ENCODE assay signal across 13 mouse cellular contexts in the genomic region with DNA sequence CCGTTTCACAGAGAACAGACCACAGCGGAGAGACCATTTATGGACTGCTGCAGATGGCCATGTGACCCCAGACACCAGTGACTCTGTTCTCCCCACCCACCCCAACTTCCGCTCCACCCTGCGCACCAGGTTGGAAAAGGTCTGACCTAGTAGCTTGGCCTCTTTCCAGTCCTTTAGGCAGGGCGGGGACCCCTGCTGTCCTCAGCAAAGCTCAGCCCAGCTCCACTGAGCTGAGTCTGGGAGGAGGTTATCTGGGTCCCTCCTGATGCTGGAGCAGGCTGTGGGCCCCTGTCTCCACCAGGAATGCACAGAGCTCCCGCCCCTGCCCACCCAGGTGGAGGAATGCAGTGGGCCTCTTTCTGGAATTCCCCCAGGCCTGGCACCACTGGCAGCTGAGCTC. TPM values are rescaled to one million over a fixed set of nuclear protein-coding genes. Genes with fewer than 3 reads are reported as not detected.
DNase-seq lines count a peak whose midpoint lies in the region; ATAC-seq and TF ChIP-seq lines count a peak whose summit lies in the region.
"Had no signal": no experiment of that assay in that cellular context is flagged by ENCODE, and none has a peak within 500 bp of the region (broad histone marks: within the 10 kb centered on the region; RNA-seq: fewer than 3 reads in every experiment).

No protein-coding gene starts in this region.

- ATAC-seq in heart, embryonic 11.5 days (replicated peaks; ENCODE audit: insufficient number of reproducible peaks, low FRiP score, low TSS enrichment) = 0 out of 2 replicates have a peak, but pooled peaks have one; percentile 43
- ATAC-seq in G1E (ENCODE audit: extremely low read depth, insufficient number of reproducible peaks, low FRiP score, poor library complexity, severe bottlenecking) = peak; percentile 62
- ATAC-seq in intestine, embryonic 16.5 days = peak; percentile 66
- peak; percentile 72 for ATAC-seq in lung, embryonic 15.5 days (ENCODE audit: borderline replicate concordance, extremely low read depth, low FRiP score, low TSS enrichment)
- ATAC-seq: inflammation-experienced regulatory T-cells, adult 6 months had no signal

- no peak for TF ChIP-seq CTCF in G1E (IDR thresholded peaks at IDR 0.05; ENCODE audit: low read depth, low read length)

- no peak overlapping the region; the same call in 1 of the 2 replicates for H3K4me2 ChIP-seq in heart, embryonic 11.5 days
- no peak overlapping the region for H3K4me2 ChIP-seq in intestine, embryonic 16.5 days (ENCODE audit: low read depth, low read length)
- peak overlapping the region; percentile 11 for H3K4me2 ChIP-seq in lung, embryonic 15.5 days

- no peaks in the 10 kb centered on the region for H3K27me3 ChIP-seq in heart, embryonic 11.5 days (ENCODE audit: control insufficient read depth, insufficient read depth, low read length)
- H3K27me3 ChIP-seq in G1E (ENCODE audit: insufficient read depth, low read length) = no peaks in the 10 kb centered on the region
- H3K27me3 ChIP-seq in intestine, embryonic 16.5 days (replicated peaks; ENCODE audit: control insufficient read depth, insufficient read depth, low read length) = no peaks in the 10 kb centered on the region
- no peaks in the 10 kb centered on the region for H3K27me3 ChIP-seq in lung, embryonic 15.5 days

- H3K4me3 ChIP-seq in heart, embryonic 11.5 days (ENCODE audit: low read depth, low read length) = no peak overlapping the region
- peak overlapping the region; percentile 66 for H3K4me3 ChIP-seq in G1E (ENCODE audit: low read depth, low read length)
- H3K4me3 ChIP-seq in intestine, embryonic 16.5 days (ENCODE audit: low read length) = no peak overlapping the region
- no peak overlapping the region for H3K4me3 ChIP-seq in lung, embryonic 15.5 days
- H3K4me3 ChIP-seq: megakaryocyte, embryonic 14.5 days had no signal

- 35% methylated on average over 6 of the region's 6 CpGs for WGBS in heart, embryonic 11.5 days (ENCODE audit: insufficient replicate concordance)
- 46% methylated on average over 6 of the region's 6 CpGs for WGBS in intestine, embryonic 16.5 days
- 31% methylated on average over 6 of the region's 6 CpGs for WGBS in lung, embryonic 15.5 days

- H3K36me3 ChIP-seq in heart, embryonic 11.5 days (ENCODE audit: control insufficient read depth, insufficient read depth, low read length) = no peaks in the 10 kb centered on the region
- peaks cover 12% of the 10 kb centered on the region for H3K36me3 ChIP-seq in G1E (replicated peaks)
- no peaks in the 10 kb centered on the region for H3K36me3 ChIP-seq in intestine, embryonic 16.5 days (ENCODE audit: control insufficient read depth, insufficient read depth, low read length)
- H3K36me3 ChIP-seq in lung, embryonic 15.5 days = no peaks in the 10 kb centered on the region

- H3K9me3 ChIP-seq in heart, embryonic 11.5 days (replicated peaks; ENCODE audit: control insufficient read depth, low read length) = no peaks in the 10 kb centered on the region
- H3K9me3 ChIP-seq in G1E (replicated peaks) = peaks cover 2% of the 10 kb centered on the region; the same call in 1 of the 2 replicates
- no peaks in the 10 kb centered on the region for H3K9me3 ChIP-seq in intestine, embryonic 16.5 days (ENCODE audit: control insufficient read depth, low read length)
- no peaks in the 10 kb centered on the region for H3K9me3 ChIP-seq in lung, embryonic 15.5 days

- peaks cover 29% of the 10 kb centered on the region for H3K4me1 ChIP-seq in heart, embryonic 11.5 days (ENCODE audit: control insufficient read depth, insufficient read depth, low read length)
- H3K4me1 ChIP-seq in G1E (ENCODE audit: insufficient read depth, low read depth, low read length) = peaks cover 90% of the 10 kb centered on the region
- H3K4me1 ChIP-seq in intestine, embryonic 16.5 days (ENCODE audit: control insufficient read depth, insufficient read depth, low read length) = peaks cover 17% of the 10 kb centered on the region
- H3K4me1 ChIP-seq in lung, embryonic 15.5 days = peaks cover 55% of the 10 kb centered on the region

- no peak for DNase-seq in heart, adult 9 months (ENCODE audit: low spot score in 2 of 2)
- DNase-seq in G1E (ENCODE audit: low spot score) = peak; percentile 79
- DNase-seq in yolk sac, embryonic 10.5 days (ENCODE audit: low spot score) = no peak
- DNase-seq in right cerebral cortex, postnatal 14 days = no peak
- no peak for DNase-seq in gastrocnemius, postnatal 14 days
- DNase-seq: adrenal gland, adult 8-10 months had no signal

- H3K9ac ChIP-seq in heart, embryonic 11.5 days (ENCODE audit: low read depth, low read length) = peak overlapping the region; percentile 36; the same call in 1 of the 2 replicates
- no peak overlapping the region; the same call in 1 of the 2 replicates for H3K9ac ChIP-seq in intestine, embryonic 16.5 days (ENCODE audit: low read depth, low read length)
- 0 out of 2 replicates have a peak overlapping the region, but pooled peaks have one; percentile 26 for H3K9ac ChIP-seq in lung, embryonic 15.5 days

- intact Hi-C loops in gastrocnemius, postnatal 14 days (cut with DNase I; ENCODE audit: low total_unique reads) = no loop called here

- H3K27ac ChIP-seq in heart, embryonic 11.5 days (ENCODE audit: low read depth, low read length) = peak overlapping the region; percentile 82
- peak overlapping the region; percentile 87 for H3K27ac ChIP-seq in intestine, embryonic 16.5 days (ENCODE audit: low read length)
- H3K27ac ChIP-seq in lung, embryonic 15.5 days = peak overlapping the region; percentile 96

RNA-seq across cellular contexts. Expression of a gene that starts 9.3 kb away (rescaled TPM):
- polyA plus RNA-seq in heart, embryonic 11.5 days (2014; fragmentation: Nextera tagmentation; extraction: Ambion mirVana) = 24.0 and 27.5 TPM in 2 replicates
- total RNA-seq in G1E (2014; fragmentation: Nextera tagmentation) = 65.1 and 99.6 TPM in 2 replicates
- 25.4 and 25.5 TPM in 2 replicates for total RNA-seq in G1E (2017)
- polyA plus RNA-seq in G1E (2012) = 64.8 and 69.2 TPM in 2 replicates
- 26.7 and 29.7 TPM in 2 replicates for polyA plus RNA-seq in intestine, embryonic 16.5 days (2015; fragmentation: Nextera tagmentation; extraction: Ambion mirVana)
- polyA plus RNA-seq in lung, embryonic 15.5 days (2015; fragmentation: Nextera tagmentation; extraction: Ambion mirVana) = 79.0 and 83.2 TPM in 2 replicates
- 10 to 100 TPM; 17.9 to 18.0 TPM for total RNA-seq in gastrocnemius, postnatal 14 days (2021)

RNA-seq across cellular contexts. Expression of a gene that starts 22.2 kb away (rescaled TPM):
- polyA plus RNA-seq in heart, embryonic 11.5 days (2014; fragmentation: Nextera tagmentation; extraction: Ambion mirVana) = 347 and 390 TPM in 2 replicates
- 629 and 653 TPM in 2 replicates for total RNA-seq in G1E (2014; fragmentation: Nextera tagmentation)
- 2,631 and 2,791 TPM in 2 replicates for total RNA-seq in G1E (2017)
- polyA plus RNA-seq in G1E (2012) = 384 and 1,622 TPM in 2 replicates
- 471 and 487 TPM in 2 replicates for polyA plus RNA-seq in intestine, embryonic 16.5 days (2015; fragmentation: Nextera tagmentation; extraction: Ambion mirVana)
- 477 and 524 TPM in 2 replicates for polyA plus RNA-seq in lung, embryonic 15.5 days (2015; fragmentation: Nextera tagmentation; extraction: Ambion mirVana)
- 100 to 1,000 TPM; 456 to 506 TPM for total RNA-seq in gastrocnemius, postnatal 14 days (2021)

RNA-seq across cellular contexts. Expression of a gene that starts 38.3 kb away (rescaled TPM):
- 11.8 TPM in 2 replicates for polyA plus RNA-seq in heart, embryonic 11.5 days (2014; fragmentation: Nextera tagmentation; extraction: Ambion mirVana)
- total RNA-seq in G1E (2014; fragmentation: Nextera tagmentation) (8.7 and 12.1 TPM in 2 replicates), G1E (2017) (9.7 and 10.9 TPM in 2 replicates)
- 14.5 and 23.6 TPM in 2 replicates for polyA plus RNA-seq in G1E (2012)
- 2.8 and 4.8 TPM in 2 replicates for polyA plus RNA-seq in intestine, embryonic 16.5 days (2015; fragmentation: Nextera tagmentation; extraction: Ambion mirVana)
- 14.1 and 16.5 TPM in 2 replicates for polyA plus RNA-seq in lung, embryonic 15.5 days (2015; fragmentation: Nextera tagmentation; extraction: Ambion mirVana)
- 1 to 10 TPM; 6.8 to 9.2 TPM for total RNA-seq in gastrocnemius, postnatal 14 days (2021)

RNA-seq across cellular contexts. Expression of a gene that starts 54.7 kb away (rescaled TPM):
- polyA plus RNA-seq in heart, embryonic 11.5 days (2014; fragmentation: Nextera tagmentation; extraction: Ambion mirVana) = 0.10 TPM in 1 of 2 replicates, not detected in the other
- not detected in 2 replicates for total RNA-seq in G1E (2014; fragmentation: Nextera tagmentation)
- 0.11 TPM in 1 of 2 replicates, not detected in the other for total RNA-seq in G1E (2017)
- polyA plus RNA-seq in G1E (2012) = not detected in 2 replicates
- 2.5 TPM in 2 replicates for polyA plus RNA-seq in intestine, embryonic 16.5 days (2015; fragmentation: Nextera tagmentation; extraction: Ambion mirVana)
- 2.3 and 3.1 TPM in 2 replicates for polyA plus RNA-seq in lung, embryonic 15.5 days (2015; fragmentation: Nextera tagmentation; extraction: Ambion mirVana)
- not detected for total RNA-seq in gastrocnemius, postnatal 14 days (2021)
- total RNA-seq: adrenal gland, adult 8-10 months; common myeloid progenitor, adult 5-6 weeks; neutrophil, adult 5-6 weeks had no signal
- polyA plus RNA-seq: inflammation-experienced regulatory T-cells, adult 6 months had no signal
